Mouse (Mus musculus) embryonic facial prominence, embryonic 12.5 days (tissue): ENCODE data around the gene Glod4. TPM values are rescaled to one million over a fixed set of nuclear protein-coding genes. Genes with fewer than 3 reads are reported as not detected.
A peak's percentile ranks its signal among the peaks of the same experiment; 100 is the strongest.

Experiments used
- ATAC-seq: fragments of 200-750 bp; cut with Nextera tagmentation; 2 replicates; pipeline ENCODE4 v1.8.0; 2017; ENCODE audit not compliant: insufficient number of reproducible peaks, insufficient read depth, low FRiP score, low TSS enrichment
- H3K27ac ChIP-seq: fragments of 300-500 bp; sonication (generic); 2 replicates; pipeline ENCODE4 v1.5.1; 2016; ENCODE audit warnings: mild to moderate bottlenecking
- H3K27me3 ChIP-seq: fragments of 300-500 bp; sonication (generic); 2 replicates; pipeline ENCODE4 v1.6.1; 2016; ENCODE audit warnings: mild to moderate bottlenecking, moderate library complexity
- H3K36me3 ChIP-seq: fragments of 300-500 bp; sonication (generic); 2 replicates; pipeline ENCODE4 v1.6.1; 2016; ENCODE audit warnings: mild to moderate bottlenecking
- H3K4me1 ChIP-seq: fragments of 300-500 bp; sonication (generic); 2 replicates; pipeline ENCODE4 v1.6.1; 2016
- H3K4me2 ChIP-seq: fragments of 300-500 bp; sonication (generic); replicated peaks from 2 replicates; pipeline ENCODE4 v1.6.1; 2016; ENCODE audit warnings: mild to moderate bottlenecking, moderate library complexity
- H3K4me3 ChIP-seq: fragments of 300-500 bp; sonication (generic); 2 replicates; pipeline ENCODE4 v1.5.1; 2016; ENCODE audit warnings: mild to moderate bottlenecking
- H3K9ac ChIP-seq: fragments of 300-500 bp; sonication (generic); 2 replicates; pipeline ENCODE4 v1.6.1; 2016; ENCODE audit warnings: mild to moderate bottlenecking, moderate library complexity
- H3K9me3 ChIP-seq: fragments of 300-500 bp; sonication (generic); 2 replicates; pipeline ENCODE4 v1.6.1; 2016; ENCODE audit warnings: mild to moderate bottlenecking, moderate library complexity
- WGBS: fragments of 180-500 bp; shearing (Covaris S2); methylation state at CpG from one replicate; pipeline ENCODE4 v1.1.7; 2016; 5-methylcytosine and 5-hydroxymethylcytosine counted together
- polyA plus RNA-seq: library from polyadenylated mRNA; unstranded; fragments of >200 nt; fragmentation: Nextera tagmentation; extraction: Ambion mirVana; gene quantifications from 2 replicates; pipeline ENCODE4 v1.2.1, GENCODE M21; 2016

Glod4 gene
- polyA plus RNA-seq, 1 experiment from 2014 or later = 126 TPM

DNA sequence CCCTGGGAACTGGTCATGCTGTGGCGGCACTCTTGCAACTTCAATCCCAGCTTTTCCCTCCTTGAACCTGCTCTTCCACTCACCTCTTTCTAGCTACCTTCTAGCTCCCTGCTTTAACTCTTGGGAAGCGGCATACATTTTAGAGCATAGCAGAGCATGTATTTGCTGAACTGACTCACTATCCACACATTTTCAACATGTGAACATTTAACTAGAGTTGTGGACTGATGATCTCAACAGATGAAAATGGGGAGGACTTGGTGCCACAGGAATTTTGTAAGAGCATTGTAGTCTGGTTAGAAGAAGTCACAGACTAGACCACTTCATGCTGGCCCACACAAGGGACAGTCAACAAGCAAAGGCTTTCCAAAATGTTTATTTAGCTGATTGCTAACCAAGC, 85.2 kb downstream of the Glod4 start:
- no peak overlapping the region for H3K27ac ChIP-seq
- 91% methylated on average over 2 of the region's 2 CpGs for WGBS
- peaks cover 15% of the 10 kb centered on the region for H3K36me3 ChIP-seq
- no peaks in the 10 kb centered on the region for H3K9me3 ChIP-seq
- H3K27me3 ChIP-seq = no peaks in the 10 kb centered on the region
- no peak overlapping the region for H3K4me3 ChIP-seq
- ATAC-seq = no peak
- no peak overlapping the region for H3K9ac ChIP-seq
- no peak overlapping the region for H3K4me2 ChIP-seq
- peaks cover 3% of the 10 kb centered on the region; the same call in 1 of the 2 replicates for H3K4me1 ChIP-seq

DNA sequence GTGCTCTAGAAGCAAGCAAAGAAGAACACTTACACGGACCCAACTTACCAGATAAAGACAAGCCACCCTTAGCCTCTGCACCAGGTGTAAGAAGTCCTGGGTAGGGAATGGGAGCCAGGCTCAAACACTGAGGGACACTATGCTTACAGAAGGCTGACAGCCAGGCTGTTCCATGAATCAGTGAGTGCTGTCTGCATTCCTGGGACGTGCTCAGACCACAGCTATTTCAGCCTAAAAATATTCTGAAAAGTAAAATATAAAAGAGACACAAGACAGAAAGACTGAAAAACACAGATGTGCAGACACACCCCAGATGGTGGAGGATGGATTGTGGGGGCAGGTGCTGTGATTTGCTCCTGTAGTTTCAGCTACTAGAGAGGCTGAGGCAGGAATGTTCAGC, 88.7 kb downstream of the Glod4 start:
- no peak for ATAC-seq
- Histone ChIP-seq H3K27me3 (no peaks in the 10 kb centered on the region), H3K27ac (no peak overlapping the region), H3K4me2 (no peak overlapping the region), H3K9ac (no peak overlapping the region), H3K36me3 (0 out of 2 replicates have a peak, but pooled peaks cover 10% of the 10 kb centered on the region), H3K9me3 (no peaks in the 10 kb centered on the region), H3K4me3 (no peak overlapping the region), H3K4me1 (peaks cover under 1% of the 10 kb centered on the region; the same call in 1 of the 2 replicates)
- 82% methylated on average over 2 of the region's 2 CpGs for WGBS

DNA sequence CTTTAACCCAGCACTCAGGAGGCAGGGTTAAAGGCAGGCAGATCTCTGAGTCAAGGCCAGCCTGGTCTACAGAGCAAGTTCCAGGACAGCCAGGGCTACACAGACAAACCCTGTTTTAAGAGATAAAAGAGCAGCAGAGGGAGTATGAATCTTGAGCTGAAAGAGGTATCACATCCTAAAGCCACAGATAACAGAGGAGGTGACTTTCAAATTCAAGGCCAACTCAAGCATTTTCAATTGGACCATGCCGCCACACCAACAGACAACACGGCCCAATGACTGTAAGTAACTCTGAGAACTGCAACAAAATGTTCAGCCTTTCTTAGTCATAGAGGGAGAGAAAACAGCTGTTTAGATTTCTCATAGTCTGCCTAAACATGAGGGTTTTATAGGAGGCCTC, 89.3 kb downstream of the Glod4 start:
- Histone ChIP-seq H3K36me3 (0 out of 2 replicates have a peak, but pooled peaks cover 10% of the 10 kb centered on the region), H3K4me3 (no peak overlapping the region), H3K27me3 (no peaks in the 10 kb centered on the region), H3K27ac (no peak overlapping the region), H3K9me3 (no peaks in the 10 kb centered on the region), H3K4me2 (no peak overlapping the region), H3K4me1 (peaks cover 1% of the 10 kb centered on the region; the same call in 1 of the 2 replicates), H3K9ac (no peak overlapping the region)
- WGBS = 91% methylated on average over 2 of the region's 2 CpGs
- ATAC-seq = no peak

DNA sequence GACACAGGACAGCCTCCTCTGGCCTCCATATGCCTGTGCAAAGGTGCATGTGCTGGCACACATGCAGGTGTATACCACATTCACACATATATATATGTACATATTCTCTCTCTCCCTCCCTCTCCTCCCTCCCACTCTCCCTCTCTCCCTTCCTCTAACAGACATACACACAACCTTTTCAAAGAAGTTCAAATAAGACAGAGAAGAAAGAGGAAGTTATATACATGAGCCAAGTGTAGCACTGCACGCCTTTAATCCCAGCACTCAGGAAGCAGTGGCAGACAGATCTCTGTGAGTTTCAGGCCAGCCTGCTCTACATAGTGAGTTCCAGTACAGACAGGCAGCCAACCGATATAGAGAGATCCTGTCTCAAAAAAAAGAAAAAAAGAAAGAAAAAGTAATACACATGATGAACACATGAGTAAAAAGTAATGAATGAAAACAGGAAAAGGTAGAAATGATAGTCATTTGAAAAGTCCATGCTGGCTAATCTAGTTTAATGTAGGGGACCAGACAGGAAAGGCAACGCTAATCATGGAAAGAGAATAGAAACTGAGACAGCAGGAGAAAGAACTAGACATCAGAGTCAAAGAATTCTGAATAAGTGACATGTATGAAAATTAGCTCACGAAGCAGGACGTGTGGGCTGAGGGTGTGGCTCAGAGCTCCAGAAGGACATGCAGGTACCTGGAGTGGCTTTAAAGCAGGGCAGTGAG, 90.1 kb downstream of the Glod4 start:
- H3K9ac ChIP-seq = no peak overlapping the region
- H3K36me3 ChIP-seq = 0 out of 2 replicates have a peak, but pooled peaks cover 10% of the 10 kb centered on the region
- WGBS = 88% methylated on average over 5 of the region's 5 CpGs
- H3K4me2 ChIP-seq = no peak overlapping the region
- peaks cover 8% of the 10 kb centered on the region; the same call in 1 of the 2 replicates for H3K4me1 ChIP-seq
- H3K9me3 ChIP-seq = no peaks in the 10 kb centered on the region
- ATAC-seq = no peak
- no peaks in the 10 kb centered on the region for H3K27me3 ChIP-seq
- H3K4me3 ChIP-seq = no peak overlapping the region
- H3K27ac ChIP-seq = no peak overlapping the region

DNA sequence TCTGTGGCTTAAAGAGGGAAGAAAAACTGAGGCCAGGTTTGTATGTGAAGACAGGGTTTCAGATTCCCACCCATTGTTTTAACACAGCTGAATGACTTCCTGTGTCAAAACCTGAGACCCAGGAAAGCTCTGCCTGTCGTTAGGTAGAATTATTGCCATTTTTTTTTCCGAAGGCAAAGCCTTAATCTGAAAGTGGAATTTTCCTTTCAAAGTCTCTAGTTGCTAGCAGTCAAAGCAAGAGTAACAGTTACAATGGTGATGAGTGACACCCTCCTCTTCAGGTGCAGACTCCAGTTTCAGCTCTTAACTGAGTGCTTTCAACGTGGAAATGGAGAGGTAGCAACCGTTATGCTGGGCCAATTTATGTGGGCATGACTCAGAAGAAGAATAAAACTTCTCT, 92.5 kb downstream of the Glod4 start:
- ATAC-seq = no peak
- 42% methylated on average over 4 of the region's 4 CpGs for WGBS

DNA sequence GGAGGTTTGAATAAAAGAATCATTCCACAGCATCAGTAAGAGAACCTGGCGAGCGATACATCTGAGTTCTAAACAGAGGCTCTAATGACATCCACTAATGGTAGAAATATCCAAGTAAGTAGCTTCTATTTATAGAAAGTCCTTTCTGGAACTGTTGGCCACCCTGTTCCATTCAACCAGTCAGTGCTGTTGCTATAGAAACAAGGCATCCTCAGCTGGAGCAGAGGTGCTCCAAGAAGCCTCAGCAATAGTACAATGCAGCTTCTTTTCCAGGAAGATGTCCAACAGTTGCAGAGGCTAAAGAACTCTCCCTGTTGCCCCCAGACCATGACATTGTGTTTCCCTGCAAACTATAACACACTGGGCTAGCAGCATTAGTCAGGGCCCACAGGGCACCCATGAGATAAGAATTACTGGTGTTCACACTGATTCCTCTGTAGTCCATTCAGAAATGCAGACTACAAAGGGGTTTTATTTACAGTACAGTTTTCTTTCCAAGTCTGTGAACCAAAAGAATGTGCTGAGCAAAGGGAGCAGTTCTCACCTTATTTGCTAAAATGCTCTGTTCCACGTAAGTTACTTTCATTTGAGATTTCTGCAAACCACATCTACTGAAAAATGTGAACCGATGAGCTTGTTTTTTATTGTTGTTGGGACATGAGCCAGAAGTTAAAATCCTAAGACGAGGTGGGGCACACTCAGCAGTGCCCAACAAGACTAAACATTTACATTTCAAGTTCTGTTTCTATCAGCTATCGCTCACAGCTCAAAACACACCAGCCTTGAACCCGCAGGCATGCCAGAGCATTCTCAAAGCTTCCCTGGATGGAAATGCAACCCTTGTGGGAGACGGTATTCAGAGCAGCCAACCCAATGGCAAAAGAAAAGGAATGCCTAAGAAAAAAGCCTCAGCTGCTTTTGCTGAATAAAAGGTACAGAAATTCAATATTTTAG, 95.2 kb downstream of the Glod4 start:
- Histone ChIP-seq H3K4me1 (peaks cover 15% of the 10 kb centered on the region; the same call in 1 of the 2 replicates), H3K9ac (no peak overlapping the region), H3K9me3 (no peaks in the 10 kb centered on the region), H3K4me3 (no peak overlapping the region), H3K36me3 (0 out of 2 replicates have a peak, but pooled peaks cover 5% of the 10 kb centered on the region), H3K4me2 (no peak overlapping the region), H3K27ac (peak overlapping the region; percentile 75), H3K27me3 (no peaks in the 10 kb centered on the region)
- WGBS = 69% methylated on average over 8 of the region's 8 CpGs
- no peak for ATAC-seq

More for the DNA sequence above, 92.5 kb downstream of the Glod4 start:
- H3K9ac ChIP-seq = no peak overlapping the region
- H3K4me1 ChIP-seq = peaks cover 15% of the 10 kb centered on the region; the same call in 1 of the 2 replicates
- H3K4me3 ChIP-seq = no peak overlapping the region
- H3K27ac ChIP-seq = no peak overlapping the region
- H3K4me2 ChIP-seq = no peak overlapping the region
- H3K36me3 ChIP-seq = 0 out of 2 replicates have a peak, but pooled peaks cover 10% of the 10 kb centered on the region
- no peaks in the 10 kb centered on the region for H3K27me3 ChIP-seq
- no peaks in the 10 kb centered on the region for H3K9me3 ChIP-seq

DNA sequence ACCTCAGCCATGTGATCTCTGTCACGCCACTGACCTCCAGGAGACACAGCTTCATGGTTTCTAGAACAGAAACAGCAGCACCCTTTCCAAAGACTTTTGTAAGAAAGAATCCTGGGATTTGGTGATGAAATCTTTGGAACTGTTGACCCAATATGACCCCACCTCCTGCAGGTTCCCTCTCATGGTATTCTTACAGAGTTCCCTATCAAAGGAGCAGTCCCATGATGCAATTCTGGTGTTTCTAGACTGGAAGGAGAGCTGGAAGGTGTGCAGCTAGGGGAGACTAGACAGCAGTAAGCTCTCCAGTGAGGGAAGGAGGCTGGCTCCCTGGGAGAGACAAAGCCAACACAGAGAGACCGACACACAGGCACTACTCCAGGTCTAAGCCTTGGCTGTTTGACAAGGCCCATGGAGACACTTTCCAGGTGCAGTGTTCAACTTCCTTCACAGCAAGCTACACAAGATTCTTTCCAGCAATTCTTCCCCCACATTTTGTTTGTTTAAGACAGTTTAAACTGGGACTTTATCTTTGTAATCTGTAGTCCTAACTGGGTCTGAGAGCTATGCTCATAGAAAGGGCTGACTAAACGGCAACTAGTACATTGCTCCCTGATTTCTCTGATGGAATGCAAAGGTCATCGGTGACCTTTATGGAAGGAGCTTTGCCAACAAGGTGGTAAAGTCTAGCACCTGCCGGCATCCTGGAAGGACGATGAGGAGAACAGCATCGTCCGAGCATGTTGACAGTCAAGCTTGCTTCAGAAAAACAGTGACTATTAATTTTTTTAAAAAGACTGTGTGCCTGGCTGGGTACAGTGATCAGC, 97.1 kb downstream of the Glod4 start:
- Histone ChIP-seq H3K27ac (no peak overlapping the region), H3K27me3 (no peaks in the 10 kb centered on the region)

DNA sequence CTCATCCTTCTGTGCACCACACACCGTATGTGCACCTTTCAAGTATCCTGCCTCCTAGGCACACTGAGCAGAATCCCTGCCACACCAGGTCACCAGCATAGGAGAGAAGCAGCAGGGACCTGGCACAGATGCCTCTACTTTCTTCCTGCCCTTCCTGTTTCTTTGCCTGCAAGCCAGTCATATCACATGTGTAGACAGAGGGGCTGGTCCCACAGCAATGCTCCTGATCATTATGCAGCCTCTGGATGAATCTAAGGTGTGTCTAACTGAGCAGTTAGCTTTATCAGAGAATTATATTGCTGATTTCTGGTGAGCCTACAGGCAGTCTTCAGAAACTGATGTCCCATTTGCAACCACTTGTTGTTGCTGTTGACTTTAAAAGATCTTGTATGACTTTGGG, 98.4 kb downstream of the Glod4 start:
- no peaks in the 10 kb centered on the region for H3K27me3 ChIP-seq
- H3K36me3 ChIP-seq = 0 out of 2 replicates have a peak, but pooled peaks cover 4% of the 10 kb centered on the region
- no peak overlapping the region for H3K9ac ChIP-seq
- H3K9me3 ChIP-seq = no peaks in the 10 kb centered on the region
- peaks cover 15% of the 10 kb centered on the region; the same call in 1 of the 2 replicates for H3K4me1 ChIP-seq
- 90% methylated on average over 1 of the region's 1 CpGs for WGBS
- no peak overlapping the region for H3K4me2 ChIP-seq
- H3K4me3 ChIP-seq = no peak overlapping the region
- no peak for ATAC-seq
- no peak overlapping the region for H3K27ac ChIP-seq

More for the DNA sequence above, 97.1 kb downstream of the Glod4 start:
- H3K4me2 ChIP-seq = no peak overlapping the region
- WGBS = 88% methylated on average over 8 of the region's 8 CpGs
- no peak overlapping the region for H3K9ac ChIP-seq
- no peak for ATAC-seq
- no peak overlapping the region for H3K4me3 ChIP-seq
- H3K4me1 ChIP-seq = peaks cover 15% of the 10 kb centered on the region; the same call in 1 of the 2 replicates
- H3K9me3 ChIP-seq = no peaks in the 10 kb centered on the region
- 0 out of 2 replicates have a peak, but pooled peaks cover 4% of the 10 kb centered on the region for H3K36me3 ChIP-seq

DNA sequence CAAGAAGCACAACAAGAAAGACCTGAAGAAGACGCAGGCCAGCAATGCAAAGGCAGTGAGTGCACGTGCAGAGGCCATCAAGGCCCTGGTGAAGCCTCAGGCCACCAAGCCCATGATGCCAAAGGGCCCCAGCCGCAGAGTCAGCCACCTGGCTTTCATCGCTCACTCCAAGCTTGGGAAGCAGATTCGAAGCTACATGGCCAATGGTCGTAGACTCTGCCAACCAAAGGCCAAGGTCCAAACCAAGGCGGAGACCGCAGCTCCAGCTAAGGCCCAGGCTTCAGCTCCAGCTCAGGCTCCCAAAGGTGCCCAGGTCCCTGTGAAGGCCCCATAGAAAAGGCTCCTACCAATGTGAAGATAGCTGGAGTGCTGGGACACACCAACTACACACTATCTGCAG, 99.1 kb downstream of the Glod4 start:
- peaks cover 15% of the 10 kb centered on the region; the same call in 1 of the 2 replicates for H3K4me1 ChIP-seq
- ATAC-seq = no peak
- no peak overlapping the region for H3K27ac ChIP-seq
- 0 out of 2 replicates have a peak, but pooled peaks cover 4% of the 10 kb centered on the region for H3K36me3 ChIP-seq
- H3K9ac ChIP-seq = no peak overlapping the region
- no peak overlapping the region for H3K4me3 ChIP-seq
- 94% methylated on average over 8 of the region's 8 CpGs for WGBS
- H3K27me3 ChIP-seq = no peaks in the 10 kb centered on the region
- no peak overlapping the region for H3K4me2 ChIP-seq
- H3K9me3 ChIP-seq = no peaks in the 10 kb centered on the region

DNA sequence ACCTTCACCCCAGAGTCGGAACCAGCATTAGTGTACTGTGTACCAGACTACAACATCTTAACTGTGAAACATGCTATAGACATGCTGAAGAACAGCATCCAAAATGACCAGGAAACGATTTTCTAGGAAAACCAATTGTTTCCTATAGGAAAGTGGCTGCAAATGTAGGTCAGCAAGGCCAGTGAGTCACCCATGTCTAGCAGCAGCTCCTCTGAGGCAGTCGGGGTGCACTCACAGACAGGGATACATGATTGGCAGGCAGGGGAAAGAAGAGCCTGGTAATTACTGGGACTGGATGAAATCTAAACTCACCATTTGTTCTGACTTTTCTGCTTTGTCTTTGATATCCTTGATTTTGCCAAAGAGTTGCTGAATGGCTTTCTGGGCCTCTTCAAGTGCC, 105.5 kb downstream of the Glod4 start:
- Histone ChIP-seq H3K27me3 (no peaks in the 10 kb centered on the region), H3K4me1 (no peaks in the 10 kb centered on the region), H3K4me3 (no peak overlapping the region), H3K27ac (no peak overlapping the region), H3K9me3 (no peaks in the 10 kb centered on the region), H3K4me2 (no peak overlapping the region), H3K36me3 (peaks cover 31% of the 10 kb centered on the region), H3K9ac (no peak overlapping the region)
- WGBS = 80% methylated on average over 3 of the region's 3 CpGs
- ATAC-seq = no peak
